ENCODE assay signal across 25 mouse cellular contexts in the genomic region with DNA sequence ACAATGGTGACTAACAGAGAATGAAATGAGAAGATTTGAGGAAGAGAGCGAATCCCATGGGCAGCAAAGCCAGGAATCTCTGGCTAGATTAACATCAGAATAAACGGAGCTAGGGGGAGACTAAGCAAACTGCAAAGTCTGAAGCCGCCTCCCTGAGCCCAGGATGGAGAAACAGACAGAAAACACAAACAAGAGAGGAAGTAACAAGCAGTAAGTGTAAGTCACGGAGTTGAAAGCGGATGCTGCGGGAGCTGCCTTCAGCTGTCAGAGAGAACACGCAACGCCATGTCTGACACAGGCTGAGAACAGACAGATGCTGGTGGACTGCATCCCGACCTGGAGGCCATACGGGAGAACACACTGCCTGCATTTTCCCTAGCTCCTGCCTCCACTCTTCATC.
DNase-seq lines count a peak whose midpoint lies in the region; ATAC-seq and TF ChIP-seq lines count a peak whose summit lies in the region.
"Had no signal": no experiment of that assay in that cellular context is flagged by ENCODE, and none has a peak within 500 bp of the region (broad histone marks: within the 10 kb centered on the region; RNA-seq: fewer than 3 reads in every experiment).

No protein-coding gene starts in this region.

- peaks cover 9 to 11% of the 10 kb centered on the region in 2 experiments; a peak in 3 of 4 replicates for H3K4me1 ChIP-seq in ES-E14 (ENCODE audit: control insufficient read depth in 2 of 2, insufficient read depth in 2 of 2, low read length in 2 of 2, poor library complexity in 1 of 2)
- H3K4me1 ChIP-seq in midbrain, embryonic 14.5 days (ENCODE audit: control insufficient read depth, insufficient read depth, low read length) = no peaks in the 10 kb centered on the region
- H3K4me1 ChIP-seq: hindbrain, embryonic 15.5 days; kidney, embryonic 15.5 days; limb, embryonic 13.5 days; liver, embryonic 12.5 days; midbrain, embryonic 13.5 days; neural tube, embryonic 13.5 days; stomach, embryonic 15.5 days had no signal

- DNase-seq in ES-E14 (ENCODE audit: low read depth, low spot score) (no peak), ZHBTc4 (ENCODE audit: low read depth, low spot score) (peak; percentile 25)
- DNase-seq in naive thymus-derived CD4-positive, alpha-beta T cell, adult 2 months (ENCODE audit: low read depth) = peak; percentile 74
- peak; percentile 54 for DNase-seq in thymus, postnatal 4 days
- no peak for DNase-seq in midbrain, embryonic 14.5 days
- DNase-seq in neural tube, embryonic 10.5 days (ENCODE audit: extremely low spot score, low spot score) = no peak
- DNase-seq in kidney, adult 11 months = no peak
- DNase-seq: adrenal gland, postnatal 25 days; cerebellum, adult 9-11 months; forebrain, postnatal 0 days; gastrocnemius, postnatal 36 days; kidney, postnatal 4 days; layer of hippocampus, adult 9-11 months; lung, adult 18-20 months; lung, postnatal 14 days; retina, postnatal 1 day had no signal

- H3K4me2 ChIP-seq in midbrain, embryonic 14.5 days (ENCODE audit: low read length) = no peak overlapping the region
- H3K4me2 ChIP-seq: hindbrain, embryonic 15.5 days; kidney, embryonic 15.5 days; limb, embryonic 13.5 days; liver, embryonic 12.5 days; midbrain, embryonic 13.5 days; neural tube, embryonic 13.5 days; stomach, embryonic 15.5 days had no signal

- no peak overlapping the region for H3K27ac ChIP-seq in ES-E14 (ENCODE audit: insufficient read depth, low read depth, low read length, poor library complexity, severe bottlenecking)
- no peak overlapping the region for H3K27ac ChIP-seq in midbrain, embryonic 14.5 days (replicated peaks; ENCODE audit: low read depth, low read length)
- H3K27ac ChIP-seq: embryonic facial prominence, embryonic 10.5 days; hindbrain, embryonic 15.5 days; kidney, embryonic 15.5 days; limb, embryonic 13.5 days; liver, embryonic 12.5 days; midbrain, embryonic 13.5 days; neural tube, embryonic 13.5 days; stomach, embryonic 15.5 days had no signal

- in situ Hi-C loops in ES-E14 (cut with MboI; ENCODE audit: low sequenced_read_pairs in 2 of 2, unreplicated experiment in 2 of 2) = no loop called here

- 73% methylated on average over 10 of the region's 10 CpGs for WGBS in midbrain, embryonic 14.5 days

- no peaks in the 10 kb centered on the region for H3K27me3 ChIP-seq in midbrain, embryonic 14.5 days (ENCODE audit: control insufficient read depth, insufficient read depth, low read length)
- H3K27me3 ChIP-seq: hindbrain, embryonic 15.5 days; kidney, embryonic 15.5 days; limb, embryonic 13.5 days; liver, embryonic 12.5 days; midbrain, embryonic 13.5 days; neural tube, embryonic 13.5 days; stomach, embryonic 15.5 days had no signal

- no peak for ATAC-seq in midbrain, embryonic 14.5 days (ENCODE audit: low FRiP score, low TSS enrichment)
- ATAC-seq: forebrain, postnatal 0 days; intestine, embryonic 16.5 days; liver, embryonic 12.5 days; midbrain, embryonic 13.5 days had no signal

- no peaks in the 10 kb centered on the region for H3K9me3 ChIP-seq in ES-E14 (ENCODE audit: control insufficient read depth, insufficient read depth, low read depth, low read length)
- H3K9me3 ChIP-seq in midbrain, embryonic 14.5 days (ENCODE audit: control insufficient read depth, low read length) = no peaks in the 10 kb centered on the region
- H3K9me3 ChIP-seq: embryonic facial prominence, embryonic 10.5 days; hindbrain, embryonic 15.5 days; kidney, embryonic 15.5 days; limb, embryonic 13.5 days; liver, embryonic 12.5 days; midbrain, embryonic 13.5 days; neural tube, embryonic 13.5 days; stomach, embryonic 15.5 days had no signal

- H3K9ac ChIP-seq in ES-E14 (ENCODE audit: insufficient read depth, low read depth, low read length, poor library complexity, severe bottlenecking) = peak overlapping the region; percentile 26; the same call in 1 of the 2 replicates
- H3K9ac ChIP-seq in midbrain, embryonic 14.5 days (replicated peaks; ENCODE audit: low read length) = no peak overlapping the region
- H3K9ac ChIP-seq: forebrain, postnatal 0 days; hindbrain, embryonic 15.5 days; kidney, embryonic 15.5 days; limb, embryonic 13.5 days; liver, embryonic 12.5 days; midbrain, embryonic 13.5 days; neural tube, embryonic 13.5 days; stomach, embryonic 15.5 days had no signal

- H3K36me3 ChIP-seq in ES-E14 (ENCODE audit: control insufficient read depth, insufficient read depth, low read length, poor library complexity, severe bottlenecking) = peaks cover 48% of the 10 kb centered on the region
- no peaks in the 10 kb centered on the region for H3K36me3 ChIP-seq in midbrain, embryonic 14.5 days (ENCODE audit: control insufficient read depth, insufficient read depth, low read length)
- H3K36me3 ChIP-seq: embryonic facial prominence, embryonic 10.5 days; hindbrain, embryonic 15.5 days; kidney, embryonic 15.5 days; limb, embryonic 13.5 days; liver, embryonic 12.5 days; midbrain, embryonic 13.5 days; neural tube, embryonic 13.5 days; stomach, embryonic 15.5 days had no signal

- H3K4me3 ChIP-seq in ES-E14 (ENCODE audit: insufficient read depth in 1 of 2, low read depth in 1 of 2, low read length in 2 of 2, poor library complexity in 1 of 2, severe bottlenecking in 1 of 2) = no peak overlapping the region
- H3K4me3 ChIP-seq in midbrain, embryonic 14.5 days (replicated peaks; ENCODE audit: low read depth, low read length) = no peak overlapping the region
- H3K4me3 ChIP-seq: embryonic facial prominence, embryonic 10.5 days; hindbrain, embryonic 15.5 days; kidney, embryonic 15.5 days; limb, embryonic 13.5 days; liver, embryonic 12.5 days; midbrain, embryonic 13.5 days; neural tube, embryonic 13.5 days; stomach, embryonic 15.5 days had no signal

TF ChIP-seq in ES-E14, 5 proteins besides CTCF, POLR2A, EP300 and RAD21:
- TF ChIP-seq ZNF384 (IDR thresholded peaks at IDR 0.05; ENCODE audit: low read depth, low read length) (no peak), ZC3H11A (IDR thresholded peaks at IDR 0.05; ENCODE audit: borderline replicate concordance, low read depth, low read length) (no peak), CHD2 (IDR thresholded peaks at IDR 0.05; ENCODE audit: low read depth, low read length) (no peak), HCFC1 (IDR thresholded peaks at IDR 0.05; ENCODE audit: borderline replicate concordance, insufficient read depth, low read length) (no peak), MAFK (IDR thresholded peaks at IDR 0.05; ENCODE audit: insufficient read depth, low read depth, low read length) (no peak)

Comparison
In these comparisons a context has a peak if more than half of its experiments do, and no peak if none do; other contexts are left out.
1. DNase-seq: peak in ZHBTc4 (single experiment), naive thymus-derived CD4-positive, alpha-beta T cell, adult 2 months (single experiment) and thymus, postnatal 4 days (single experiment); none in ES-E14 (single experiment), midbrain, embryonic 14.5 days (single experiment), neural tube, embryonic 10.5 days (single experiment) and kidney, adult 11 months (single experiment).